Mouse (Mus musculus) CD8-positive naive resting alpha-beta T cell, adult 2 months (primary cell): ENCODE data around the gene Samd7.
"Not testable (repeated sequence)": the region's sequence is repeated elsewhere in the genome, so short reads cannot be mapped to it uniquely, and the experiment has no call there.

ENCODE experiments used
- DNase-seq, 2 experiments: peaks; one replicate each; pipeline ENCODE4 v3.0.0; 2022; ENCODE audit warnings: low read depth in 2 of 2, low spot score in 2 of 2

The Samd7 gene

DNA sequence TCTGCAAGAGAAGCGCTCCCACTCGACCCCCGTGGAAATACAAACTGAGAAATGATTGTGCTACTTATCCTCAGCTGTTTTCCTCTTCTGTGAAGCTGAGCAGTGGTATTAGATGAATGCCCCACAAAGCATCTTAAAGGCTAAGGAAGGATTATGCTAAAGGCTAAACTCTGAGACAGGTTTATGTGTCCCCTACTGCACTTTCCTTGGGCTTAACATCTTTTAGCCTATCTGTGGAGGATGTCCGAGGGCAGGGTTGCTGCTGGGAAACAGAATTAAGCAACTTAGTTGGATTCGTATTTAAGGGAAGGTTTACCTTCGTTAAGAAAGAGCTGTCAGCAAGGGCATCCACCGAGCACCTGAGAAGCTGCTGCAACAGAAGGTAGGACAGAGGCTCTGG, at the start of gene Samd7:
Gene Samd7, plus strand, starts transcription at position 288 of the 400 bp plus-strand sequence.
- DNase-seq, result no peak

DNA sequence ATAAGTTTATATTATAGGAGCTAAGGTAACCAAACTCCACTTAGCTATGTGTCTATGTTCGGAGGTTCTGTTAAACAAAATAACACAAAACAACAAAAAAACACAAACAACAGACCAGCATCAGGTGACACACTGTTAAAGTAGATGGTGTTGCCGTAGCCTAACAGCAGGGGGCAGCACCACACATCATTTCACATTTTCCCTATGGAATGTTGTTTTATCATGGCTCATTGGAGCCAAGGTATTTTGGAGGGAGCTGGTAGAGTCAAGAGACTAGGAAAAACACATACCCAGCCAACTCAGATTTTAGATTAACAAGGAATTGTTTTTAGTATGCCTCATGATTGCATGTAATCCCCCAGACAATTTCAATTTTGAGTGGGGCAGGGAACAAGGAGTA, 49.7 kb upstream of the Samd7 start:
- DNase-seq, result no peak

DNA sequence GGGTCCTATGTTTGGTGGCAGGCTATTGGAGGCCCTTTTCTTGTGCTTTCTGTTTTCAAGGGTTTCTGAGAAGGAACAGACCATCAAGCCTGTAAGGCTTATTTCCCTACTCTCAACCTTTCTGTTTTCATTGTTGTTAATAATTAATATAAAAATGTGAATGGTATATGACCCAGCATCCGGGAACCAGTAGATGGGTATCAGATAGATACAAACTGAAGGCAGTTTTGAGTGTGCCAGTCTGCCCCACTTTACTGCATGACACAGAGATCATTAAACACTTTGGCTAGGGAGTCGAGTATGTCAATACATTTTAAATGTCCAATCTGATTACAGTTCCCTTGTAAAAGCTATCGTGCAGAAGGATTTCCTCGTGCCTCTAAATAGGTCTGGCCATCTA, 48.2 kb upstream of the Samd7 start:
- no peak for DNase-seq

DNA sequence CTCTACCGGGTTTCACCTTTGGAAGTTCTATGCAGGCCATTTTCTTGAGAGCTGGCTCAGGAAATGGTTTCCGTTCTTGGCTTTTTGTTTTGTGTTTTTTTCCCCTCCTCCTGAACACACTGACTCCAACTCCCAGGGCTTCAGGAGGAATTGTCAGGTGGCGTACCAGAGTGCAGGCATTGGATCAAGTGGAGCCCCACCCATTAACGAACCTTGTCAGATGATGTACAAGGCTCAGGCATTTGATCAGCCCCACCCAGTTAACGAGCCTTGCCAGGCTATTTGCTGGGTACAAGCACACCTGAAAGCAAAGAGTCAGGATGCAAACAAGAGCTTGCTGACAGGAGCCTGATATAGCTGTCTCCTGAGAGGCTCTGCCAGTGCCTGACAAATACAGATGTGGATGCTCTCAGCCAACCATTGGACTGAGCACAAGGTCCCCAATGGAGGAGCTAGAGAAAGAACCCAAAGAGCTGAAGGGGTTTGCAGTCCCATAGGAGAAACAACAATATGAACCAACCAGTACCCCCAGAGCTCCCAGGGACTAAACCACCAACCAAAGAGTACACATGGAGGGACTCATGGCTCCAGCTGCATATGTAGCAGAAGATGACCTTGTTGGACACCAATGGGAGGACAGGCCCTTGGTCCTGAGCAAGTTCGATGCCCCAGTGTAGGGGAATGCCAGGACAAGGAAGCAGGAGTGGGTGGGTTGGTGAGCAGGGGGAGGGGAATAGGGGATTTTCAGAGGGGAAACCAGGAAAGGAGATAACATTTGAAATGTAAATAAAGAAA, 46.2 kb upstream of the Samd7 start, which contains the start of gene Lrrc31:
Gene Lrrc31, minus strand, starts transcription at position 133 of the 795 bp plus-strand sequence.
- DNase-seq, result not testable (repeated sequence)

DNA sequence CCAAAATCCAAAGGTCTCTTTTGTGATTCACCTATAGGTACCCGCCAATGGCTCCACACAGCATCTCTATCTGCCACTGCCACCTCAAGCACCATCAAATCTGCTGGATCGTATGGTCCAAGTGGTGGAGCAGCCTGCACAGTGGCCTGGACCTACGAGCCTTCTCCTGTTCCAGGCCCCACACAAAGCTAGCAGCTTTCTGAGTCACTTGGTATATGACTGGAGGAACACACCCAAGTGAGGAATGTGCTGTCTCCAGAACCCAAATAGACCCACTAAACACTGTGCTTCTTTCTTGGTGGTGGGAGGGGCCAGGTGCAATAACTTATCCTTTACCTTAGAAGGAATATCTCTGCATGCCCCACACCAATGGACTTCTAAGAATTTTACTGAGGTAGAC, 40.1 kb upstream of the Samd7 start:
- DNase-seq, result no peak

DNA sequence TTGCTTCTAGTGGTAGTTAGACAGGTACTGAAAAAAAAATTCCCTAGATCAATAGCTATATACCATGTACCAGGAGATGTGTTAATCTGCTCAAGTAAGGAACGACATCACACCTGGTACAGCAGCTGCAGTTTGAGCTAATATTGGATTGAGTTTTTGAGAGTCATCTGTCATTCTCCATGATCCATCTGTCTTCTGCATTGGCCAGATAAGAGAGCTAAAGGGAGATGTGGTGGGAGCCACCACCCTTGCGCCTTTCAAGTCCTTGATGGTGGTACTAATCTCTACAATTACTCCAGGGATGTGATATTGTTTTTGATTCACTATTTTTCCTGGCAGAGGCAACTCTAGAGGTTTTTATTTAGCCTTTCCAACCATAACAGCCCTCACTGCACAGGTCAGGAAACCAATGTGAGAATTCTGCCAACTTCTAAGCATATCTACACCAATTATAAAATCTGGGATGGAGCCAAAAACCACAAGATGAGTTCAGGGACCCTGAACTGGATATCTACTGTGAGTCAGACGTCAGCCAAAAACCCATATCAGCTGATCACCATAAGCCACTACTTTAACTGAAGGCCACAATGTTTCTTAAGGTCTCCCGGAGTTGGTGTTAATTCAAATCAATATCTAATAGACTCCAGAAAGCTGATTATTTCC, 39.3 kb upstream of the Samd7 start:
- DNase-seq, result no peak

DNA sequence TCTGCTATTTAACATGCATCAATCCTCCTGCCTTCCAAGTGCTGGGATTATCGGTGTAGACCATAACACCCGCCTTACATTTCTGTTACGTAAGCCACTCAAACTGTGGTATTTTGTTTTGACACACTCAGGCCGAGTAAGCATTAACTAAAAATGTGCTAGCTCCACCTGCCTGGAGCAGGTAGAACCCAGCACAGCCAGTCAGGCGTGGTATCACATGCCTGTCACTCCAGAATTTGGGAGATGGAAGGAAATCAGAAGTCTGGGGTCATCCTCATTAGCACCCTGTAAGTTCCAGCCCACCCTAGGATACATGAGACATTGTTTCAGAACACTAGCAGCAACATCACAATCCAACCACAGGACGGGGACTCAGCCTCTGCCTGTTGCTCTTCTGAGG, 35.9 kb upstream of the Samd7 start:
- DNase-seq, result no peak

DNA sequence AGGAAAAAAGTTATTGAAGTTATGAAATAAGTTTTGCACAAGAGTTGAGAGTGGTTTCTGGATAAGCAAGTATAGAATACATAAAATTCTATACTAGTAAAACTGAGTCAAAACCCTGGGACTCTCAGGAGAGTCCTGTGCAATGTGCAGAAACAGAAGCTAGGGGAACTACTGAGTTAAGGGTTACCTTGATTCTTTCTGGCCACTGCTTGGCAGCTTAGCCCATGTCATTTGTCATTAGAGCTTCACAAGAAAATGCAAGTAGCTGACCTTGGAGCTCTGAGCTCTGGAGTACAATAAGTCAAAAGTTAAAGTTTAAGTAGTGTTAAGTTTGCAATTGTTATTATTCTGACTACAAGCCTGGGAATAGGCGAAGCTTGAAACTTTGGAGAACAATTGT, 32.8 kb upstream of the Samd7 start:
- no peak for DNase-seq

DNA sequence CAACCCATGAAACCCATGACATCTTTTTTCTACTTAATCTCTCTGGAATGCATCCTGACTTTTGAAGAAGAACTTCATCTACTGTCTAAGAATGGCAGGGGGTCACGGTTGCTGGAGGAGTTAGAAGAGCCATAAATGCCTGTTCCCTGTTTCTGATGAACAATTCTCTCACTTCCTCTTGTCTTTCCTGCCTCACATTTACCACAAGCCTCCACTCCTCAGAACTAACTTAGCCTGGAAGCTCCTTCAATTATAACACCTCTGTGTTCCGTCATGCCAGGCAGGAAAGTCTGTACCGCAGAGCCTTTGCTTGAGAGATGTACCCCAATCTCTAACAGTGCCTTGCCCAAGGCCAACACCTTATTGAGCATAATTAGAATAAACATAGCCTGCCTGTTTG, 27.4 kb upstream of the Samd7 start:
- no peak for DNase-seq

DNA sequence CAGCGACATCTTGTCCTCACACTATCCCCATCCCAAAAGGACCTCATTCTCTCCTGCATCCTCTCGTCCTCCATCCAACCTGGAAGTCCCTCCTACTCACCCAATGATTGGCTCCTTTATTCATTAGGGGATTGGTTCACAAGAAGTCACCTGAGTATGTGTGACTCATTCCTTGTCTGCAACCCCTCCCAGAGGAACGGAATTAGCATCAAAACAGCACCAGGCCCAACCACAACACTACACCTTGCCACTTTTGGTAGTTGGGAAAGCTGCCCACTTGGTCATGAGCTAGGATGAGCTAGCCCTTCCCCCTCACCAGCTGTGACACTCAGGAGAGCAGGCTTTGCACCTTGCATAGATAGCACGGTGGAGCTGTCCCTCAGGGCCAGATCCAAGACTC, 24.1 kb upstream of the Samd7 start:
- no peak for DNase-seq

DNA sequence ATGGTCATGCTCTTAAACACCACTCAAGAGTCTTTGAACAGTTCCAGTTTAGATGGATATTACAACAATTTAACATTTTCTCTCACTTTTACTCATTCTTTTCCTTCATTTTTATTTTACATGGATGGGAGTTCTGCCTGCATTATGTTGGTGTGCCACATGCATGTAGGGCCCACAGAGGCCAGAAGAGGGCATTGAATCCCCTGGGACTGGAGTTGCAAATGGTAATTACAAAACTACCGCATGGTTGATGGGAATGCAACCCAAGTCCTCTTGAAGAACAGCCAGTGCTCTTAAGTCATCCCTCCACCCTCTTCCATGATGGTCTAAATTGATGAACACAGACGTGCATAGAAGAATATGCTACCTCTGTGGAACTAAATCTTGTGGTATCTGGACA, 23.6 kb upstream of the Samd7 start:
- no peak for DNase-seq

DNA sequence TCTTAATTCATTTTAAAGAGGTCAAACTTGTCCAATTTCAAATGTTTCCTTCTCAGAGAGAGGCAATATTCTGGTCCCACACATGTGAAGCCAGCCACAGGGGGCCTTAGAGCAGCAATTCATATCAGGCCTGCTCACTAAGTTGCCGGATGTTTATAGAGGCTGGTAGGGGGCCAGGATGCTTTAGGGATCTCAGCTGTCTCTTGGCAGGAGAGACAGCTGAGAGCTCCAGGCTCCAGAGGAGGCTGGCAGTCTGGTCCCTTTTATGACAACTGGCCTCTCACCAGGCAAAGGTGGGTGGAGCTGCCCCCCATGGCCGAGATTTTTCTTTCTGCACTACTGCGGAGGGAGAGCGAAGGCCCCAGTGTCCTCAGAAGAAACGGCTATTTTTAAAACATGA, 22.9 kb upstream of the Samd7 start:
- no peak for DNase-seq

DNA sequence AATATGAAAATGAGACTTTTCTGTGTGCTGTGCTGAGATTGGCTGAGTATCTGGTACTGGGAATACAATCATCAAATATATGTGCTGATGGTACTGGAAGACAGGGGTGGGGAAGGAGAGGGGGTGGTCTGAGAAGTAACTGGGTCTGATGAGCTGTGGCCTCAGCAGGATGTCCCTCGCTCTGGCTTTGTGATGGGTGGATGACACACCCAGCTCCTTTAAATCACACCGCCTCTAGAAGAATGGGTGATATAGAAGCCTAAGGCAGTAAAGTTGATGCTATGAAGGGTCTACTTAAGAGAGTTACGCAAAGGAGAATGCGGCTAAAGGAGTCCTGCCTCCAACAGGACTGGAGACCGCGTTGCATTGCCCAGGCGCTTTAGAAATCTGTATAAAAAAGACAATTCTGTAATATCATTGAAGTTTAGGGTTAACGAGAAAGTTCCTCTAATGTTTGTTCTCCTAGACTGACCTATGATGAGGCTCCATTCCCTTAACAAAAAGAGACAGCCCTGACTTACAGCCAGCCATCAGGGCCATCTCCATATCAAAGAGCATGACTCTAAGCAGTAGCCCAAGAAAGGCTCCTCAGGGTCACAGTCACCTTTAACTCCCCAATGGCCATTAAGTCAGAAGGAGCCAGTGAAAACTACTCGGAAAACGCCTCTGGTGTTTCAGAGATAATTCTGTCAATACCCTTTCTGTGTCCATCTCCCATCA, 21.8 kb upstream of the Samd7 start:
- DNase-seq, result no peak

DNA sequence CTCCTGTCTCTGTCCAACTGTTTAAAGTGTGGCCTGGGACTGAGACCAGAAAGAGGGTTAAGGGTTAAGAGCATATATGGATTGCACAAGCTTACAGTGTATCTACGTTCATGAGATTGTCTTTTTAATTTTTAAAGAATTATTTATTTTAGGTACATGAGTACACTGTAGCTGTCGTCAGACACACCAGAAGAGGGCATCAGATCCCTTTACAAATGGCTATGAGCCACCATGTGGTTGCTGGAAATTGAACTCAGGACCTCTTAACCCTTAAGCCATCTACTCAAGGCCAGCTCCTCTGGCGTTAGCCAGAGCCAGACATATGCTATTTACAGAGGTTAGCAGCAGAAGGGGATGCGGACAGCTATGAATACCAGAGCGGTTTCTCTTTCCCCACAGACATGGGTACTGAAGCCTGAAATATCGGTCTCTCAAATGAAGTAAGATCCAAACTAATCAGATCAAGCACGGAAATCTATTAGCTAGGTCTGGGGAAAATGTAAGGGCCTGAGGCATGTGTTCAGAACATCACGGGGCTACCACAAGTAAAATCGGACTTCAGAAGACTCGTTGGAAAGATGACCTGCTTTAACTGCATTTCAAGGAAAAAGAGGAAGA, 21.1 kb upstream of the Samd7 start:
- DNase-seq, result no peak

DNA sequence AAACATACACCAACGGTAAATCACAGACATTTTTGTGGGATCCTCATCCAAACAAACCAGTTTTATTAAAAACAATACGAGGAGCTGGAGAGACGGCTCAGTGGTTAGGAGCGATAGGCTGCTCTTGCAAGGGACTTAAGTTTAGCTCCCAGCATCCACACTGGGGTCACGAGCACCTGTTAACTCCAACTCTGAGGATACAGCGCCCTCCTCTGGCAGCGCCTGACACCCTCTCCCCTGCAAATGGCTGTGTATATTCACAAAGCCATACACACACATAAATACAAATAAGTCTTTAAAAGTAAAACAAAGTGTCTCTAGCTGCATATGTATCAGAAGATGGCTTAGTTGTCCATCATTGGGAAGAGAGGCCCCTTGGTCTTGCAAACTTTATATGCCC, 20.6 kb upstream of the Samd7 start:
- no peak for DNase-seq

DNA sequence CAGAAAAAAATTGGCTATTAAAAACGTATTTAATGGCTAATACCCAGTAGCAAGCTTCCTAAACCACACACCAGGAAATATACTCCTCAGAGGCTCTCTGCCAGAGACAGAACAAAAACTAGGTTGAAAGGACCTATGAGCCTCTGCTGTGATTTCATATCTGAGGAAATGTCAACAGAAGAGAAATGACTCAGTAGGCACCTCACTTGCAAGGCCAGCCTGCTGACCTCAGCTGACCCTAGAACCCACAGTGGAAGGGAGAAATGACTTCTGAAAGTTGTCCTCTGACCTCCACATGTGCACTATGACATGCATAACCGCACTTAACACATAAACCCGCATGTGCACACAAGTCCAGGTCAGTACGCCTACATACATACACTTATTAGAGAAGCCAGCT, 18.9 kb upstream of the Samd7 start:
- no peak for DNase-seq

DNA sequence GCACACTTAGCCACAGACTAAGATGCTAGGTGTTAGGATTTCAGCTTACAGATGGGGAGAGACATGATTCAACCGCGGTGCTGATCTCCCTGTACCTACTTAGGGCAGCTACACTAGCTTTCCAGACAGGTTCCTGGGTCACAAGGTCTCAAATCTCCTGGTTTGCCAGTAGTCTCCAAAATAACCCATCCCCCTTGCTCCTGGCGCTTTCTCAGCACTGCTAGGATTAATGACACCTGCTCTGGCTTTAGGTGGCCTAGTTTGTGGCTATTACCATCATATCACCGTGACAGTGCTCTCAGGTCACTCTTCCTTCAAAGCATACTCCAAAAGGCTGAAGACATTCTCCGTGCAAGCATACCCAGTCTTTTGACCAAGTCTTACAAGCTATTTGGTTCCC, 17.0 kb upstream of the Samd7 start:
- DNase-seq, result no peak

DNA sequence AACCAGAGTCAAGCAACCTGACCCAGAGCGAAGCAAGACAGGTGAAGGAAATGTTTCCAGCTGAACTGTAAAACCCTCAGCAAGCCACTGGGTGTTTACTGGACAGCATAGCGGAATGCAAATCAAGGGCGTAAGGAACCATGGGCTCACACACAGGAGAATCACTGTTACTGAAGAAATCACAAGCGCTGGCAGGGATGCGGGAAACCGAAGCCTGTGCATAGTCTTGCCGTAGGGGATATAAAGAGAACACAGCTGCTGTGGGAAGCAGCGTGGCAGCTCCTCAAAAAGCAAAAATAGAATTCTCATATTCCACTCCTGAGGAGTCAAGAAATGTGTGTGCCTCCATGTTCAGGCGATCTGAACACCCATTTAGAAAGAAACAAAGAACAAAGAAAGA, 9.3 kb upstream of the Samd7 start:
- DNase-seq, result no peak

DNA sequence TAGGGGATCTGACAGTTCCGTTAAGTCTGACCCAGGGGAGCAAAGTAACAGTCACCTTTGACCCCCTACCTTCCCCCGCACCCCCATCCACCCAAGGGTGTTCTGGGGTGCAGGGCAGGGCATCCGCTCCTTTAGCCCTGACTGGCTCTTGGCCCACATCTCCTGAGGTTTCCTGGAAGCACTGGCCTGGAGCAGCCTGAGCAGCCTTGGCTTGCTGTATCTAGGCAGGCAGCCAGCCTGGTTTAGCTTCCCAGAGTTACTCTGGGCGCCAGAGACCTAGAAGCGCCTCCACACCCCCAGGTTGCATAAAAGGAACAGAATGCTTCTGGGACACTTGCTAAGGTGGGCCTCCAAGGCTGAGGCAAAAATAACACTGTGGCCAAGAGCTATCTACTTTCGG, 4.8 kb upstream of the Samd7 start:
- no peak for DNase-seq

DNA sequence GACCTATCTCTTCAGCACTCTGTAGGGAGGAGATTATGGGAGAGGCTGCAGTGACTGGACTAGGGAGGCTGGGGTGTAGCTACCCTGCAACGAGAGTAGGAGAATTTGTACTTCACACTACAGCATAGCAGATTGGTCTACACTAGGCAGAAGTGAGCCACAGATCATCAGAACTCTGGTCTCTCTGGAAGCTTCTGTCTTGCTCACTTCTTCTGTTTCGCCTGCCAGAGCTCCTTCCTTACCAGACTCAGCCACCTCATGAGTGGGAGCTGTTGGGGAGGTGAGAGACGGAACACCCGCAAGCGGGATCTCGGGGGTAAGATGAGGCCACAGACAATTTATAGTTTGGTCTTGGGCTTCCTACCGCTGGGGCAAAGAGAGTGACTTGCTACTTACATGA, 3.2 kb upstream of the Samd7 start:
- no peak for DNase-seq

DNA sequence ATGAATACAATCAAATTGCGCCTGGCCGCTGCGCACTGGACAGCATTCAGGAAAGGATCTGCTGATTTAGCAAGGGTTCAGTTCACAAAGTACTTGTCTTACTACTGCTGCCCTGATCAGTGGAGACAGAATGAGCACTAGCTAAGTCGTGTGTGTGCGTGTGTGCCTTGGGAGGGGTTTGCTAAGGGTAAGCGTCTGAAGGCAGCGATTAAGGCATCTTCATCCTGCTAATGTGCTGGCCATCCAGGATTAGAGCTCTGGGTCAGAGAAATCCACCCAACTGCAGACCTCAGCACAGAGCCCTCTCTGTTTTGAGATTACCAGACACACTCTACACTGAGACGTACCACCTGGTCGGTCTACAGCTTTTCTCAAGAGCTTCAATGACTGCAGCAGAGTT, 2.2 kb downstream of the Samd7 start:
- DNase-seq, result no peak

DNA sequence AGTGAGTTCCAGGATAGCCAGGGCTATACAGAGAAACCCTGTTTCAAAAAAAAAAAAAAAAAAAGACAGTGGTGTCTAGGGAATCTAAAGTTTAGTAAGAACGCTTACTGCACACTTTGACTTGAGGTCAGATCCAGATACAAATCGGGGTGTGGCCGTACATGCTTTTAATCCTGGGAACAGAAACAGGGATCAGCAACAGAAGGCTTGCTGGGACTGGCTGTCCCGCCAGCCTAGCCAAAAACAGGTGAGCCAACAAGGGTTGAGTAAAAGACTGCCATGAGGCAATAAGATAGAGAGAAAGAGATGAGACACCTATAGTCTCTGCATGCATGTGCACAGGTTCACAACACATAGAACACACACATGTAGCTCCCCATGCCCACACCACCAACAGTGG, 8.6 kb downstream of the Samd7 start:
- DNase-seq, result no peak
